Mouse (Mus musculus): Measurements from ENCODE around the gene Lrp2.
A peak's percentile ranks its signal among the peaks of the same experiment; 100 is the strongest.

Lrp2 gene

GRCm38 (mm10) chr2:69518307-69518706 is 67.6 kb downstream of the Lrp2 start:
- DNase-seq (ENCODE audit: low spot score in 2 of 2) = no peak

- DNase-seq (ENCODE audit: low spot score in 2 of 2) = no peak
Measured at GRCm38 (mm10) chr2:69511766-69512165, 74.1 kb downstream of the Lrp2 start.

GRCm38 (mm10) chr2:69500357-69500756 is 85.5 kb downstream of the Lrp2 start:
- no peak for DNase-seq (ENCODE audit: low spot score in 2 of 2)

DNA sequence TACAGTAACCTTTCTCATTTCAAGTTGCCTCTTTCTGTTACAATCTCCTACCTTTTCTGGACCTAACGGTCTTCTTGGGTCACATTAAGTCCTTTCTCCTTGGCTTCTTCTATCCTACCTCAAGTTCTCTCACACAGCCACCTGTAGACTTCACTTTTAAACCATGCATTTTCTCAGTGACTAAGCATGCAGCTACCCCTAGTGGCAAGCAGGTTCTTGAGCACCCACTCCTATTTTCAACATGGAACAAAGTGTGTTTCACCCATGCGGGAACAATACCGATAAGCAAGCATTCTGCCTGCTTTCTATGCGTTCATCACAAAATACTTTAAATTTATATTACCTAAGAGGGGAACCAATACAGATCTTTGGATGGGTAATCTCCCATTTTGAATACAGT is 92.7 kb downstream of the Lrp2 start:
- DNase-seq (ENCODE audit: low spot score in 2 of 2) = peak in 1 of 2 experiments; percentile 8

- no peak for DNase-seq (ENCODE audit: low spot score in 2 of 2)
Measured at GRCm38 (mm10) chr2:69480965-69481364, 104.9 kb downstream of the Lrp2 start.

GRCm38 (mm10) chr2:69479859-69480258 is 106.0 kb downstream of the Lrp2 start:
- DNase-seq (ENCODE audit: low spot score in 2 of 2) = no peak

DNA sequence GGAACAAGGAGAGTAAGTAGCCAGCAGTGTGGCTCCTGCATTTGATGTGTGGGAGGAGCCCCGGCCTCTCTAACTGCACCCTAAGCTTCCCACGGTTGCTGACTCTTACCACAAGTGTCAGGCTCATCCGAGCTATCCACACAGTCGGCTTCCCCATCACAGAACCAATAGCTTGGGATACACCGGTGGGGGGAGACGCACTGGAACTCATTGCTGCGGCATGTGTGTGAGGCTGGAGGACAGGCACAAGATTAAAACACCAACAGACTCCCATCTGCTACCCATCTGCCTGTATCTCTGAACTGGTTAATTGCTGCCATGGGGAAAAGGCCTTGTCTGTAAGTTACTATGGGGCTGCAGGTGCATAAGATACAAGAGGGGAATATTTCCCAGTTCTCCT is 109.0 kb downstream of the Lrp2 start:
- no peak for DNase-seq (ENCODE audit: low spot score in 2 of 2)

DNA sequence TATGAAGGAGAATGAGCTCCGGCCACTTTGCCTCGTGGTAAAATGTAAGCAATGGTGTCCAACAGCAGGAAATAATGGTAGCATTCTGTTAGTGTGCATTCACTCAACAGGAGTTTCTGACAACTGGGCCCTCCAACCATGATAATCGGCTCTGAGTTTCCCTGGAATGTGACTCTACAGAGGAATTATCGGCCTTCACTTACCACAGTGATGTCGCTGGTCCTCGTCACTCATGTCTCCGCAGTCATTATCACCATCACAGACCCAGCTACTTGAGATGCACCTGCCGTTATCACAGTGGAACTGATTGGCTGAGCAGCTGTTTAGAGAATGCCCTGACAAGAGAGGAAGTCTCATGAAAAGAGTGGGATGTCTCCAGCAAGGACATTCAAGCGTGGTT is 110.7 kb downstream of the Lrp2 start:
- DNase-seq (ENCODE audit: low spot score in 2 of 2) = no peak

DNA sequence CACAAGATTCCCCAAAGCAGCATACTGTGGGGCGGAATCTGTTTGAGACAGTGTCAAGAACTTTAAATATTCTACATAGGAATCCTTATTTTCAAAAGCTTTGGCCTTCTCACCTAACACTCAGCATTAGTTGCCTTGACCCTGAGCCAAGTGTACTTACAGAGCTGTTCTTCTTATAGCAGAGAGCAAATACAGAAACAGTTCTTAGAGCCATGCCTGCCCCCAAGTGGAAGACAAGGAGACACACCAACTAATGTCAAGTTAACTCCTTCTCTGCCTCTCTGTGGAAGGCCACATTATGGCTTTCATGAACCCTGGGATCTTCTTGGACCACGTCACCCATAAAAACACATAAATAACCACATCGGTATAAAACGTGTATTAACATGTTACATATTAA is 114.0 kb downstream of the Lrp2 start:
- peak in 1 of 2 experiments; percentile 7 for DNase-seq (ENCODE audit: low spot score in 2 of 2)

DNA sequence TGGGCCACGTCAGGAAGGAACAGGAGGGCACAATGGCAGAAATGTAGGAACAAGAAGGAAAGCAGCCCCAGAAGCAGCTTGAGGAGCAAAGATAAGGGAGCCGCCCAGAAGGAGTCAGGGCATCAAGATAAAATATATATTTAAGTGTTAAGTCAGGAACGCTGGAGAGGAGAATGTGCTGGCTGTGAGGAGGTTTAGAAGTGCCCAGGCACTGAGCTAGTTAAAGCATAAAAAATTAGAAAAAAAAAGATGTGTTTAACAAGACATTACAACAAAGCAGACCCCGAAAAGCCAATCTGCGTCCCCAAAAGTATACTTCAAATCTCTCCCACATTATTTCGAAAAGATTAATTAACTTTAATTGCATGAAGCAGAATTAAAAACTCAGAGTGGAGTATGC is 122.3 kb downstream of the Lrp2 start:
- no peak for DNase-seq (ENCODE audit: low spot score in 2 of 2)

DNA sequence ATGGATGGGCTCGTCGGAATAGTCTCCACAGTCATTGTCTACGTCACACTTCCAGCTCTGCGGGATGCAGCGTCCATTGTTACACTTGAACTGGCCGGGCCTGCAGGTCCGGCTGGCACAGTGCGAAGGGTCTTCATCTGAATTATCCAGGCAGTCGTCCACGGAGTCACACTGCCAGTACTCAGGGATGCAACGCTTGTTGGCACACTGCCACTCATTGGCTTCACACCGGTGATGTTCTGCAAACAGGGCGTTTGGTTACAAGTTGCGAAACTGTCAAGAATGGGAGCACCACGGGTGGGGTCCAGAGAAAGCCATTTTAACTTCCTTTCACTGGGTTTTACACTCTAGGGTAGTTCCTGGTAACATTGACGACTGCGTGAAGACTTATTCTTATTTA is 126.4 kb downstream of the Lrp2 start:
- DNase-seq (ENCODE audit: low spot score in 2 of 2) = no peak

DNA sequence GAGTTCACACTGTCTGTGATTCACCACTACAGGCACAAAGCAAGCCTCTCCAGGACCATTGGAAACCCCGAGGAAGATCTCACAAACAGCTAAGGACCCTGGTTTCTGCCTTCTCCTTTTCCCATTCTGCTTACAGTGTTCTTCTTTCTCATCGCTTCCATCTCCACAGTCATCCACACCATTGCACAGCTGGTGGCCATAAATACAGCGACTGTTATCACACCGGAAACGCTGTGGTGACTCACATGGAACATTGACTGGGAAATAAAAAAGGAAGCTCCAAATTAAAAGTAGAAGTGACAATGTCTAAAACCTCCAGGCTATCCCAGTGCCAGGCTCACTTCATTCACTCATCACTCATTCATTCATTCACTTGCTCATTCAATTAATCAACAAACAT is 134.7 kb downstream of the Lrp2 start:
- no peak for DNase-seq (ENCODE audit: low spot score in 2 of 2)

DNA sequence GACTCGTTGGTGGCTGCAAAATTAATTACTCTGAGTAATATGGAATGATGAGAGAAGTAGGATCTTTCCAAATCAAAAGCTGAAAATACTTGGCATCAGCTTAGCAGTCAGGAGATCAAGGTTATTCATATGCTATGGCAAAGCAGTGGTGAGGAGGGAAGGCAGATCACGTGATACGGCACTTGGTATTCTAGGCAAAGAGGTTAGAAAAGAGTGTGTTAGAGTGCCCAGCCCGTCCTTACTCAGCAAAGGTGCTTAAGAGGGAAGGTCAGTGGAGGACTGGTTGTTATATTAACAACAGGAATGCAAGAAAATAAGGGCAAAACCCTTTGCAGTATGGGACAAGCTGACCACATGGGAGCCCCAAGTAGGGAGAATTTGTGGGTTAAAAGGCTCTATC is 137.3 kb downstream of the Lrp2 start:
- no peak for DNase-seq (ENCODE audit: low spot score in 2 of 2)

DNA sequence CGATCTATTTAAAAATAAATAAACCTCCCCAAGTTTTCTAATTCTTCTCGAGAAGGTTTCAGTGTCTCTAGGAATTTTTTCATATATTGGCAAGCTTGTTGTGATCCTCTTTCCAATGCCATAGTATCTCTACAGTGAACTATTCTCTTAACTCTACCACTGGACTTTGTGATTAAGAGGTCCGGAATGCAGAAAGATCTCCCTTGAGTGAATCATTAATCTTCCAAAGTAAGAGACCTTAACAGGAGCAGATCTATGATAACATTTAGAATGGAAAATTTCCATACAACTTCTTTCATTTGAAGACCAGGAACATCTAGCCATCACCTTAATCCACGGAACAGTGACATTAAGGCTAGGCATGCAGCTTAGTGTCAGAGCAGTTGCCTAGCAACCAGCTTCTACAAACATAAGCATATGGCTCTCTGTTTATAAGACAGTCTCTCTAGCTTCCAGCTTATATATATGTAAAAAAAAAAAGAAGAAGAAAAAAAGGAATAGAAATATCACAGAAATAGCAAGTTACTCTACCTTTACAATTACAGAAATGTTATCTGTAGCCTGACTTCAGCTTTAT is 139.9 kb downstream of the Lrp2 start:
- DNase-seq (ENCODE audit: low spot score in 2 of 2) = no peak

- no peak for DNase-seq (ENCODE audit: low spot score in 2 of 2)
Measured at GRCm38 (mm10) chr2:69441656-69442055, 144.2 kb downstream of the Lrp2 start.

GRCm38 (mm10) chr2:69428116-69428515 is 157.7 kb downstream of the Lrp2 start:
- peak in 1 of 2 experiments; percentile 63 for DNase-seq (ENCODE audit: low spot score in 2 of 2)

DNA sequence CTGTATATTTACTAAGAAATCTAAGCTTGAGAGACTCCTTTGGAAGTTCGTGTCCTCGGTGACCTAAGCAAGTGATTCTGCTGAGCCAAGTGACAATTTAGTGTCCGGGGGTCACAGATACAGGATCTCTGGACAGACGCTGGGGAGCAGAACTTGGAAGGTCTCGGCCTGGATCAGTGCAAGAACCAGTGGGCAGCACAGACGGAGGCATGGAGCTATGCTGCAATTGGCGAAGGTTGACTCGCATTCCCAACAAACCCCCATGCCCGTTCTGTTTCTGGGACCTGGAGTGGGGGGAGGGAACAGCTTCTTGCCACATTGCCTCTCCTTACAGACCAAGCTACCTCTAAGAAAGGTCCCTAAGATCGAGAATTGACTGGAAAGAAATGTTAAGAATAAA is 158.7 kb downstream of the Lrp2 start:
- DNase-seq (ENCODE audit: low spot score in 2 of 2) = no peak

- no peak for DNase-seq (ENCODE audit: low spot score in 2 of 2)
Measured at GRCm38 (mm10) chr2:69426081-69426480, 159.8 kb downstream of the Lrp2 start.

DNA sequence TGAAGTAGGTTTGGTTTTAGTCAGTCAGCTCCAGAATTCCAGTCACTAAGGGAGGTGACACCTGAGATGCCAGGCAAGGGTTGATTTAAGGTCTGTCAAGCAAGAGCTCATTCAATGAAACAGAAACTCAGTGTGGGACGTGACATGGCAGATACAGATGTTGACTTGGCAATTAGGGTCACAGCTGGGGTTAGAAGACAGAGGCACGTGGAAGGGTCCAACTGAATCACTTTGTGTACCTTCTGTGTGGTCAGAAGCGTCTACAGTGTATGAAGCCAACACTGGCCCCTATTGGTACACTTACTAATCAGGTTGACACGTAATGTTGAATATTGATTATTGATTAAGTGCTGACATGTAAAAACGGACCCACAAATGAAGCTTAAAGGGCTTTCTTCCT is 161.0 kb downstream of the Lrp2 start:
- no peak for DNase-seq (ENCODE audit: low spot score in 2 of 2)

DNA sequence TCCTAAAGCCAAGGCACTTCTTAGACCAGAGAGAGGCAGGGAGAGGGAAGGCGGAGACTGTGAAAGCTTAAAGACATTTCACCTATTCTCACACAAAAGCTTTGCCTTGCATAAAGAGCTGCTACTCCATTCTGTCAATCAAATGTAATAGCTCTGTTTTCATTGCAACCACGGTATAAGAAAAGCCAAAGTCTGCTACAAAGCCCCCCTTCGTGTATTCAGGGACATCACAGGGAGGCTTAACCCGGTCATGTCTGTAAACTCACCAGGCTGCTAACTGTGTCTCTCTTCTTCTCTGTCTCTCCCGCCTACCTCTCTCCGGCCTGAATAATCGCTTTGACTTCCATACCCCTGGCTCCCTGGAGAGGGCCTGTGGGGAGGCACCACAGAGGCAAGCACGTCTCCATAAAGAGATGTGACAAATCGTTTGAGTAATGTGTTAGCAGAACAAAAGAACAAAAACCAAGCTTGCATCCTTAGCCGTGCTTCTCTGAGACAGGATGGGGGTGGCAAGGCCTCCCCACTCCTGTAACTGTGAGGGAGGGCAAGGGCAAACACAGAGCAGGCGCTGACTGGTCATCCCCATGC is 167.5 kb downstream of the Lrp2 start:
- DNase-seq (ENCODE audit: low spot score in 2 of 2) = no peak

DNA sequence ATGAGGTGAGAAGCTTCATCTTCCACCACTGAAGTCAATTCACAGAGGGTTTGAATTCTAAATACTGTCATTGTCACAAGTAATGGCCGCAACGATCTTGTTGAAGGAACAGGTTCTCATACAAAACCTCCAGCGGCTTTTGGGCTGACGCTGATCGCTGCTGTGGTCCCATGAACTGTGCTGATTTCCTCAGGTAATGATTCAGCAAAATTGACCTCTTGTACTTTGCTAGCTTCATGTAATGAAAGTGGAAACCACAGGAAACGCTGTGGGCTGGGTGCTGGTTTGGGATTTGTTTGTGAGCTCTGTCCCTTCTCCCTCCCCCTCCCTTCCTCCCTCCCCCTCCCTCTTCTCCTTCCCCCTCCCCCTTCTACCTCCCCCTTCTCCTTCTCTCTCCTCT is 170.8 kb downstream of the Lrp2 start:
- no peak for DNase-seq (ENCODE audit: low spot score in 2 of 2)

GRCm38 (mm10) chr2:69414539-69414938 is 171.3 kb downstream of the Lrp2 start:
- DNase-seq (ENCODE audit: low spot score in 2 of 2) = no peak

DNA sequence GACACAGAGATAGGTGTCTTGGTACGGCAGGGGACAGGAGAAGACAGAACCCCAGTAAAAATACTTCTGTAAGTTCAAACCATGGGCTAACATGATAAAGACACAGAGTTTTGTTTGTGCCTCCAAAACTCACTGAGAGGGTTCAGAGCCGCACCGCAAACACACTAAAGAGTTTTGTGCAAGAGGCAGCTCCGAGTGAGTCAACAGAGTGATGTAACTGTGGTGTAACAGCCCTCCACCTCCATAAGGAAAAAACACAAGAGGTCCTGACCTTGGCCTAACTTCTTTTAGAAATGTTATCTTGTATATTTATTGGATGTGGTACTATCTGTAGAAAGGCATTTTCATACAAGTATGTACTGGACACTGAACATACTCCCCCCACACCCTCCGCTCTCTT is 180.2 kb downstream of the Lrp2 start:
- DNase-seq (ENCODE audit: low spot score in 2 of 2) = no peak

- no peak for DNase-seq (ENCODE audit: low spot score in 2 of 2)
Measured at GRCm38 (mm10) chr2:69402309-69402708, 183.6 kb downstream of the Lrp2 start.

Data from frontal cortex, postnatal 14 days (tissue).